Mouse (Mus musculus) fibroblast of lung, adult 2 months (primary cell): ENCODE results near the gene Pth2r.

ENCODE experiments used
- DNase-seq: peaks from one replicate; pipeline ENCODE4 v3.0.0-alpha.2; 2011; ENCODE audit warnings: low read depth

Gene Pth2r

GRCm38 (mm10) chr1:65281756-65282155 is at the start of gene Pth2r:
Gene Pth2r (plus strand): TSS chr1:65282056.
- DNase-seq = no peak

- no peak for DNase-seq
Observed at GRCm38 (mm10) chr1:65237712-65238111, 44.1 kb upstream of the Pth2r start.

- no peak for DNase-seq
Observed at GRCm38 (mm10) chr1:65245637-65246036, 36.2 kb upstream of the Pth2r start.

GRCm38 (mm10) chr1:65280461-65280860 is 1.4 kb upstream of the Pth2r start:
- no peak for DNase-seq

GRCm38 (mm10) chr1:65282766-65283165 is 910 bp downstream of the Pth2r start:
- peak; percentile 16 for DNase-seq

- DNase-seq = no peak
Observed at GRCm38 (mm10) chr1:65308476-65308875, 26.6 kb downstream of the Pth2r start.

- DNase-seq = no peak
Observed at GRCm38 (mm10) chr1:65311214-65311933, 29.5 kb downstream of the Pth2r start.

GRCm38 (mm10) chr1:65312118-65312517 is 30.3 kb downstream of the Pth2r start:
- peak; percentile 26 for DNase-seq

- DNase-seq = no peak
Observed at GRCm38 (mm10) chr1:65312896-65313295, 31.0 kb downstream of the Pth2r start.

- no peak for DNase-seq
Observed at GRCm38 (mm10) chr1:65314054-65315021, 32.5 kb downstream of the Pth2r start.

- DNase-seq = no peak
Observed at GRCm38 (mm10) chr1:65315022-65315407, 33.2 kb downstream of the Pth2r start.

- no peak for DNase-seq
Observed at GRCm38 (mm10) chr1:65334026-65334425, 52.2 kb downstream of the Pth2r start.

- DNase-seq = no peak
Observed at GRCm38 (mm10) chr1:65337768-65338167, 55.9 kb downstream of the Pth2r start.

- DNase-seq = no peak
Observed at GRCm38 (mm10) chr1:65340240-65340639, 58.4 kb downstream of the Pth2r start.

- no peak for DNase-seq
Observed at GRCm38 (mm10) chr1:65352979-65353378, 71.1 kb downstream of the Pth2r start.

- peak; percentile 38 for DNase-seq
Observed at GRCm38 (mm10) chr1:65354153-65354552, 72.3 kb downstream of the Pth2r start.

- DNase-seq = no peak
Observed at GRCm38 (mm10) chr1:65388328-65388727, 106.5 kb downstream of the Pth2r start.

GRCm38 (mm10) chr1:65389621-65390020 is 107.8 kb downstream of the Pth2r start:
- peak; percentile 61 for DNase-seq

GRCm38 (mm10) chr1:65407441-65407840 is 125.6 kb downstream of the Pth2r start:
- no peak for DNase-seq

GRCm38 (mm10) chr1:65420909-65421308 is 139.1 kb downstream of the Pth2r start:
- DNase-seq = no peak

- DNase-seq = no peak
Observed at GRCm38 (mm10) chr1:65422501-65423010, 140.7 kb downstream of the Pth2r start.
